Mouse (Mus musculus) liver, embryonic 14.5 days (tissue): ENCODE data around the gene Shank2.
A peak's percentile ranks its signal among the peaks of the same experiment; 100 is the strongest.

Experiments used
- CTCF ChIP-seq: IDR thresholded peaks from 2 replicates; pipeline ENCODE4 v1.5.1; 2016; ENCODE audit warnings: antibody characterized with exemption, low read depth, control low read depth
- EP300 ChIP-seq: IDR thresholded peaks from 2 replicates; pipeline ENCODE4 v1.6.1; 2016; ENCODE audit warnings: antibody characterized with exemption, low read depth

GRCm38 (mm10) chr7:144427460-144427859 lies 425.7 kb downstream of the Shank2 start:
- no peak for TF ChIP-seq EP300
- TF ChIP-seq CTCF = peak; percentile 72
